Mouse (Mus musculus) kidney, embryonic 14.5 days (tissue): ENCODE results near the gene Hsd11b2. TPM values are rescaled to one million over a fixed set of nuclear protein-coding genes. Genes with fewer than 3 reads are reported as not detected.

Experiments
- ATAC-seq: fragments of 200-750 bp; cut with Nextera tagmentation; 2 replicates; pipeline ENCODE4 v1.8.0; 2017; ENCODE audit warnings: moderate number of reproducible peaks, mild to moderate bottlenecking, moderate TSS enrichment, moderate library complexity; ENCODE audit not compliant: low FRiP score, low TSS enrichment
- H3K27ac ChIP-seq: fragments of 300-500 bp; sonication (generic); 2 replicates; pipeline ENCODE4 v1.5.1; 2014; ENCODE audit warnings: low read depth, mild to moderate bottlenecking, low read length, moderate library complexity, mixed read lengths
- H3K27me3 ChIP-seq: fragments of 300-500 bp; sonication (generic); 2 replicates; pipeline ENCODE4 v1.6.1; 2014; ENCODE audit warnings: mild to moderate bottlenecking, low read length; ENCODE audit not compliant: control insufficient read depth, insufficient read depth
- H3K36me3 ChIP-seq: fragments of 300-500 bp; sonication (generic); 2 replicates; pipeline ENCODE4 v1.6.1; 2014; ENCODE audit warnings: low read length, mixed read lengths; ENCODE audit not compliant: control insufficient read depth, insufficient read depth
- H3K4me1 ChIP-seq: fragments of 300-500 bp; sonication (generic); 2 replicates; pipeline ENCODE4 v1.6.1; 2014; ENCODE audit warnings: low read length, mixed read lengths; ENCODE audit not compliant: control insufficient read depth, insufficient read depth
- H3K4me2 ChIP-seq: fragments of 300-500 bp; sonication (generic); replicated peaks from 2 replicates; pipeline ENCODE4 v1.6.1; 2014; ENCODE audit warnings: low read depth, mild to moderate bottlenecking, low read length
- H3K4me3 ChIP-seq: fragments of 300-500 bp; sonication (generic); 2 replicates; pipeline ENCODE4 v1.5.1; 2014; ENCODE audit warnings: mild to moderate bottlenecking, low read length
- H3K9ac ChIP-seq: fragments of 300-500 bp; sonication (generic); 2 replicates; pipeline ENCODE4 v1.6.1; 2014; ENCODE audit warnings: low read depth, mild to moderate bottlenecking, low read length, moderate library complexity
- H3K9me3 ChIP-seq: fragments of 300-500 bp; sonication (generic); 2 replicates; pipeline ENCODE4 v1.6.1; 2016; ENCODE audit warnings: low read length; ENCODE audit not compliant: control insufficient read depth
- WGBS: fragments of 180-500 bp; shearing (Covaris S2); extraction: QIAGEN DNeasy Blood & Tissue Kit; methylation state at CpG from one replicate; pipeline ENCODE4 v1.1.7; 2014; 5-methylcytosine and 5-hydroxymethylcytosine counted together
- polyA plus RNA-seq: library from polyadenylated mRNA; unstranded; fragments of >200 nt; fragmentation: Nextera tagmentation; extraction: Ambion mirVana; gene quantifications from 2 replicates; pipeline ENCODE4 v1.2.1, GENCODE M21; 2014

Gene Hsd11b2
- polyA plus RNA-seq, 1 experiment from 2014 or later: 40.2 TPM

GRCm38 (mm10) chr8:105482123-105482522 lies 36.4 kb upstream of the Hsd11b2 start:
- no peak overlapping the region for H3K9ac ChIP-seq
- H3K36me3 ChIP-seq: peaks cover 12% of the 10 kb centered on the region
- H3K4me3 ChIP-seq: no peak overlapping the region
- H3K9me3 ChIP-seq: no peaks in the 10 kb centered on the region
- H3K4me1 ChIP-seq: peaks cover 7% of the 10 kb centered on the region; the same call in 1 of the 2 replicates
- H3K27me3 ChIP-seq: no peaks in the 10 kb centered on the region
- no peak overlapping the region for H3K27ac ChIP-seq
- no peak for ATAC-seq
- 78% methylated on average over 8 of the region's 8 CpGs for WGBS
- H3K4me2 ChIP-seq: no peak overlapping the region

- peaks cover 10% of the 10 kb centered on the region for H3K36me3 ChIP-seq
- H3K27ac ChIP-seq: 0 out of 2 replicates have a peak overlapping the region, but pooled peaks have one; percentile 5
- peak; percentile 47; the same call in 1 of the 2 replicates for ATAC-seq
- H3K4me2 ChIP-seq: no peak overlapping the region
- peaks cover 7% of the 10 kb centered on the region; the same call in 1 of the 2 replicates for H3K4me1 ChIP-seq
- 0 out of 2 replicates have a peak overlapping the region, but pooled peaks have one; percentile 24 for H3K9ac ChIP-seq
- H3K9me3 ChIP-seq: no peaks in the 10 kb centered on the region
- no peaks in the 10 kb centered on the region for H3K27me3 ChIP-seq
- no peak overlapping the region for H3K4me3 ChIP-seq
- WGBS: 37% methylated on average over 14 of the region's 14 CpGs
Measured at GRCm38 (mm10) chr8:105483212-105484029, 35.1 kb upstream of the Hsd11b2 start.

DNA sequence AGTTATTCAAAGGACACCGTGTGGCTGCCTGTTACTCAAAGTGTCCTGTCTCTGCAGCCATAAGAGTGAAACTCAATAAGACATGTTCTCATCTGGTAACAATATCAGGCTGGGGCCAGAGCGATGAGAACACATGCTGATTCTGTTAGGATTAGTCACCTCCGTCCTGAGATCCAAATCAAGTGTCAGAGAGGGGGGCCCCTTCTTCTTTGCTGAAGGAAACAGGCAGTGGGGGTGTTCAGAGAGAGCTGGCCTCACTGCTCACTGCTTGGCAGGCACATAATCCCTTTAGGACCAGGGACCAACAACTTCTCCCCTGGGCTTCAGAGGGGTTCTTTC lies 34.6 kb upstream of the Hsd11b2 start:
- WGBS: 49% methylated on average over 3 of the region's 3 CpGs
- ATAC-seq: peak; percentile 41; the same call in 1 of the 2 replicates
- Histone ChIP-seq H3K9me3 (no peaks in the 10 kb centered on the region), H3K27ac (0 out of 2 replicates have a peak overlapping the region, but pooled peaks have one; percentile 5), H3K4me2 (no peak overlapping the region), H3K4me3 (no peak overlapping the region), H3K27me3 (no peaks in the 10 kb centered on the region), H3K4me1 (peaks cover 7% of the 10 kb centered on the region; the same call in 1 of the 2 replicates), H3K9ac (no peak overlapping the region), H3K36me3 (peaks cover 7% of the 10 kb centered on the region; the same call in 1 of the 2 replicates)

GRCm38 (mm10) chr8:105484392-105484791 lies 34.2 kb upstream of the Hsd11b2 start:
- Histone ChIP-seq H3K4me2 (no peak overlapping the region), H3K9ac (no peak overlapping the region), H3K27ac (0 out of 2 replicates have a peak overlapping the region, but pooled peaks have one; percentile 5), H3K27me3 (no peaks in the 10 kb centered on the region), H3K36me3 (peaks cover 7% of the 10 kb centered on the region; the same call in 1 of the 2 replicates), H3K9me3 (no peaks in the 10 kb centered on the region), H3K4me1 (peaks cover 7% of the 10 kb centered on the region; the same call in 1 of the 2 replicates), H3K4me3 (no peak overlapping the region)
- WGBS: 15% methylated on average over 2 of the region's 2 CpGs
- ATAC-seq: peak; percentile 80

DNA sequence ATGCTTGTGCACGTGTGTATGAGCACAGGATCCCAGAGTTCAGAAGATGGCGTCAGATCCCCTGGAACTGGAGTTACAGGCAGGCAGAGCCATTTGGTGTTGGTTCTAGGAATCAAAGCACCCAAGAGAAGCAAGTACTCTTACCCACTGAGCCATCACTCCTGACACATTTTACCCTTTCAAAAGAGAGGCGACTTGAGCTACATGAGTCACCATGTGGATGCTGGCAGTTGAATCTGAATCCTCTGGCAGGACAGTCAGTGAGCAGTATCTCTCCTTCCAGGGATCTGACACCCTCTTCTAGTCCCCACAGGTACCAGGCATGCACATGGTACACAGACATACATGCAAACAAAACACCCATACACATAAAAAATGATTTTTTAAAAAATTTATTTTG lies 30.5 kb upstream of the Hsd11b2 start:
- 61% methylated on average over 3 of the region's 3 CpGs for WGBS
- no peak for ATAC-seq

DNA sequence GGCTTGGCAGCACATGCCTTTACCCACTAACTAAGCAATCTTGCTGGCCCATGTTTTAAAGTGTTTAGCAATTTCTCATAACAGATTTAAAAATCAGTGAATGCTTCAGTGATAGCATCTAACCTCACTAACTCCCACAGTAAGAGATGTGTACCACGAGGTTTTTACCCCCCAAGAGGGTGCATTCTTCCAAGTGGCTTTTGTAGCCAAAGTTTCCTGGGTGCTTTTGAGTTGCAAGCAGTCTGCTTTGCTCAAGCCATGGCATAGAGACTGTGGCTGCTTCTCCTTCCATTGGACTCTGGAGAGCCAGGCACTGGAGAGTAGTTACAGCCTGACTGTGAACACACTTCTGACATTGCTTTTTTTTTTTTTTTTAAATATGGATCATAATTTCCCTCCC lies 29.3 kb upstream of the Hsd11b2 start:
- ATAC-seq: no peak
- no peak overlapping the region for H3K27ac ChIP-seq
- 63% methylated on average over 1 of the region's 1 CpGs for WGBS
- H3K27me3 ChIP-seq: no peaks in the 10 kb centered on the region
- no peak overlapping the region for H3K4me2 ChIP-seq
- no peak overlapping the region for H3K9ac ChIP-seq
- no peaks in the 10 kb centered on the region for H3K9me3 ChIP-seq
- H3K4me1 ChIP-seq: peaks cover 3% of the 10 kb centered on the region; the same call in 1 of the 2 replicates
- no peak overlapping the region for H3K4me3 ChIP-seq
- peaks cover 7% of the 10 kb centered on the region; the same call in 1 of the 2 replicates for H3K36me3 ChIP-seq

More for the DNA sequence above, 30.5 kb upstream of the Hsd11b2 start:
- Histone ChIP-seq H3K4me3 (no peak overlapping the region), H3K4me1 (peaks cover 4% of the 10 kb centered on the region; the same call in 1 of the 2 replicates), H3K9me3 (no peaks in the 10 kb centered on the region), H3K36me3 (peaks cover 7% of the 10 kb centered on the region; the same call in 1 of the 2 replicates), H3K9ac (no peak overlapping the region), H3K4me2 (no peak overlapping the region), H3K27ac (no peak overlapping the region), H3K27me3 (no peaks in the 10 kb centered on the region)

GRCm38 (mm10) chr8:105493495-105493894 lies 25.1 kb upstream of the Hsd11b2 start:
- Histone ChIP-seq H3K9me3 (no peaks in the 10 kb centered on the region), H3K27ac (no peak overlapping the region), H3K9ac (no peak overlapping the region), H3K27me3 (no peaks in the 10 kb centered on the region), H3K36me3 (no peaks in the 10 kb centered on the region), H3K4me2 (no peak overlapping the region), H3K4me1 (peaks cover 16% of the 10 kb centered on the region; the same call in 1 of the 2 replicates), H3K4me3 (no peak overlapping the region)
- ATAC-seq: no peak
- WGBS: 17% methylated on average over 3 of the region's 3 CpGs

DNA sequence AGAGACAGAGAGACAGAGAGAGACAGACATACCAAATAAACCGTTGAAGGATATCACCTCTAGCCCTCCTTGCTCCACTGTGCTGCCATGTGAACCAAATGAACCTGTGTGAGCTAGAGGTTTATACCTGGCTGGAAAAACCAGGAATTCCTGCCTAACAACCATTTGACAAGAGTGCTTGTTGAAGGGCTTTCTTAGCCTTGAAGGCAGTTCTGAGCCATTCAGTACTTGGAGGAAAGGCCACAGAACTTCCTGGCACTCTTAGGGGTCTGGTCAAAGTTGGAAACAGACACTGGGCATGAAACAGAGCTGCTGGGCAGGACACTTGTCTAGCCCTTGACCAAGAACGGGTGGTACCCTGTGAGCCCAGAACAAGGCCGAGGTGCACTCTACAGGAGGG lies 24.0 kb upstream of the Hsd11b2 start:
- Histone ChIP-seq H3K9ac (peak overlapping the region; percentile 28; the same call in 1 of the 2 replicates), H3K36me3 (no peaks in the 10 kb centered on the region), H3K27me3 (no peaks in the 10 kb centered on the region), H3K9me3 (no peaks in the 10 kb centered on the region), H3K4me2 (no peak overlapping the region; the same call in 1 of the 2 replicates), H3K27ac (peak overlapping the region; percentile 20; the same call in 1 of the 2 replicates), H3K4me1 (peaks cover 16% of the 10 kb centered on the region; the same call in 1 of the 2 replicates), H3K4me3 (no peak overlapping the region)
- ATAC-seq: no peak
- WGBS: 64% methylated on average over 3 of the region's 3 CpGs
